Mouse (Mus musculus) heart, embryonic 16.5 days (tissue): ENCODE measurements at regions not wholly inside any gene's neighbourhood (a gene's known extent, or its start where the extent isn't known, plus 50 kb on each side); places are given as distances from the start of the nearest gene placed in this dataset.

Source experiments
- ATAC-seq: fragments of 200-750 bp; cut with Nextera tagmentation; replicated peaks from 2 replicates; pipeline ENCODE4 v1.8.0; 2017; ENCODE audit warnings: moderate number of reproducible peaks; ENCODE audit not compliant: insufficient read depth, low FRiP score; ENCODE audit errors: extremely low read depth
- H3K27ac ChIP-seq: fragments of 300-500 bp; sonication (generic); 2 replicates; pipeline ENCODE4 v1.5.1; 2014; ENCODE audit warnings: mild to moderate bottlenecking, low read length, control low read depth, moderate library complexity
- H3K27me3 ChIP-seq: fragments of 300-500 bp; sonication (generic); 2 replicates; pipeline ENCODE4 v1.6.1; 2014; ENCODE audit warnings: low read length, mixed read lengths; ENCODE audit not compliant: control insufficient read depth, insufficient read depth
- H3K36me3 ChIP-seq: fragments of 300-500 bp; sonication (generic); 2 replicates; pipeline ENCODE4 v1.6.1; 2014; ENCODE audit not compliant: control insufficient read depth, insufficient read depth
- H3K4me1 ChIP-seq: fragments of 300-500 bp; sonication (generic); 2 replicates; pipeline ENCODE4 v1.6.1; 2014; ENCODE audit warnings: low read length, mixed read lengths; ENCODE audit not compliant: control insufficient read depth, insufficient read depth
- H3K4me2 ChIP-seq: fragments of 300-500 bp; sonication (generic); 2 replicates; pipeline ENCODE4 v1.6.1; 2014; ENCODE audit warnings: low read depth, mild to moderate bottlenecking, control low read depth, low read length
- H3K4me3 ChIP-seq: fragments of 300-500 bp; sonication (generic); 2 replicates; pipeline ENCODE4 v1.5.1; 2014; ENCODE audit warnings: mild to moderate bottlenecking, control low read depth, low read length
- H3K9ac ChIP-seq: fragments of 300-500 bp; sonication (generic); 2 replicates; pipeline ENCODE4 v1.6.1; 2014; ENCODE audit warnings: low read length, control low read depth
- H3K9me3 ChIP-seq: fragments of 300-500 bp; sonication (generic); replicated peaks from 2 replicates; pipeline ENCODE4 v1.6.1; 2016; ENCODE audit warnings: low read length; ENCODE audit not compliant: control insufficient read depth
- WGBS: fragments of 180-500 bp; shearing (Covaris S2); extraction: QIAGEN DNeasy Blood & Tissue Kit; methylation state at CpG from one replicate; pipeline ENCODE4 v1.1.7; 2014; 5-methylcytosine and 5-hydroxymethylcytosine counted together

GRCm38 (mm10) chr4:31601536-31601935, 362.4 kb upstream of the Map3k7 start:
- no peak overlapping the region for H3K27ac ChIP-seq
- H3K9ac ChIP-seq: no peak overlapping the region
- no peaks in the 10 kb centered on the region for H3K9me3 ChIP-seq
- H3K4me2 ChIP-seq: no peak overlapping the region
- ATAC-seq: no peak
- 61% methylated on average over 8 of the region's 8 CpGs for whole genome bisulfite sequencing
- H3K36me3 ChIP-seq: no peaks in the 10 kb centered on the region
- H3K27me3 ChIP-seq: no peaks in the 10 kb centered on the region
- H3K4me3 ChIP-seq: no peak overlapping the region
- no peaks in the 10 kb centered on the region for H3K4me1 ChIP-seq

DNA sequence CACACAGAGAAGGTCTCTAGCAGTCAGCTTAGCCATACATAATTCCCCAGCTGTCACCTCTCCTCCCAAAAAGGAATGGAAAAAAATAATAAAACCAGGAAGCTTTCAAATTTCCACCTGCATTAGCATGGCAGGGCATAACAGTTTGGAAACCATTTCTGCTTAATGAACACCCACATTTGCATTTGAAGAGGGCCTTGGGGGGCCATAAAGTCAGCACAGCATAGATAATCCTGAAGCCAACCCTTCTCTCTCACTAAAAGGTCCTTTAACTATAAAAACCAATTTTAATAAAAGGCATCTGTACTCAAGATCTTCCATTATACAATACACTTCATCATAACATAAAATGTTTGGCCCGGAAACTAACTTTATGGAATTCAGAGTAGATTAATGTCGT, 360.1 kb upstream of the Map3k7 start:
- Histone ChIP-seq H3K27ac (no peak overlapping the region), H3K9ac (no peak overlapping the region), H3K4me3 (no peak overlapping the region), H3K4me1 (no peaks in the 10 kb centered on the region), H3K27me3 (no peaks in the 10 kb centered on the region), H3K36me3 (no peaks in the 10 kb centered on the region), H3K4me2 (no peak overlapping the region), H3K9me3 (no peaks in the 10 kb centered on the region)
- WGBS: 87% methylated on average over 2 of the region's 2 CpGs
- ATAC-seq: no peak

GRCm38 (mm10) chr4:31608811-31609210, 355.1 kb upstream of the Map3k7 start:
- Histone ChIP-seq H3K9me3 (no peaks in the 10 kb centered on the region), H3K4me2 (no peak overlapping the region), H3K9ac (no peak overlapping the region), H3K27ac (no peak overlapping the region), H3K4me1 (no peaks in the 10 kb centered on the region), H3K4me3 (no peak overlapping the region), H3K27me3 (no peaks in the 10 kb centered on the region), H3K36me3 (no peaks in the 10 kb centered on the region)
- no peak for ATAC-seq
- WGBS: 72% methylated on average over 8 of the region's 8 CpGs

DNA sequence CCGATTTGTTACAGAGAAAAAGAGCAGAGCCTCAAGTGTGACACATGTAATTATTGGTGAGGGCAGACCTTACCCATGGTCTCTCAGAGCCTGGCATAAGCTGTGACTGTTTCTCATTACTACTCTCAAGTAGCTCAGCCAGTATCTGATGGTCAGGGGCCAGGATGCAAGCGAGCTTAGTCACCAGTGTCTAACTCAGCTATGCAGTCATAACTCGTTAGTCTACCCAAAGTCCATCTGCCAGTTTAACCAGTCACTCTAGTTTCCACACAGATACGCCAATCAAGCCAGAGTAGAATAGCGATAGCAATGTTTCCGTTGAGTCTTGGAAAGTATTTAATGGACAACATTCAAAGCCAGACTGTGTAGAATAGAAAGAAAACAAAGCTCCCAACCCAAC, 354.3 kb upstream of the Map3k7 start:
- no peak for ATAC-seq
- Histone ChIP-seq H3K27me3 (no peaks in the 10 kb centered on the region), H3K9me3 (no peaks in the 10 kb centered on the region), H3K4me2 (no peak overlapping the region), H3K4me3 (no peak overlapping the region), H3K4me1 (no peaks in the 10 kb centered on the region), H3K27ac (no peak overlapping the region), H3K9ac (no peak overlapping the region), H3K36me3 (no peaks in the 10 kb centered on the region)
- WGBS: 81% methylated on average over 6 of the region's 6 CpGs

- Histone ChIP-seq H3K36me3 (no peaks in the 10 kb centered on the region), H3K9ac (no peak overlapping the region), H3K4me3 (no peak overlapping the region), H3K4me1 (no peaks in the 10 kb centered on the region), H3K9me3 (no peaks in the 10 kb centered on the region), H3K4me2 (no peak overlapping the region), H3K27ac (no peak overlapping the region), H3K27me3 (no peaks in the 10 kb centered on the region)
- WGBS: 53% methylated on average over 8 of the region's 8 CpGs
- no peak for ATAC-seq
Observed at GRCm38 (mm10) chr4:31612147-31612824, 351.6 kb upstream of the Map3k7 start.

DNA sequence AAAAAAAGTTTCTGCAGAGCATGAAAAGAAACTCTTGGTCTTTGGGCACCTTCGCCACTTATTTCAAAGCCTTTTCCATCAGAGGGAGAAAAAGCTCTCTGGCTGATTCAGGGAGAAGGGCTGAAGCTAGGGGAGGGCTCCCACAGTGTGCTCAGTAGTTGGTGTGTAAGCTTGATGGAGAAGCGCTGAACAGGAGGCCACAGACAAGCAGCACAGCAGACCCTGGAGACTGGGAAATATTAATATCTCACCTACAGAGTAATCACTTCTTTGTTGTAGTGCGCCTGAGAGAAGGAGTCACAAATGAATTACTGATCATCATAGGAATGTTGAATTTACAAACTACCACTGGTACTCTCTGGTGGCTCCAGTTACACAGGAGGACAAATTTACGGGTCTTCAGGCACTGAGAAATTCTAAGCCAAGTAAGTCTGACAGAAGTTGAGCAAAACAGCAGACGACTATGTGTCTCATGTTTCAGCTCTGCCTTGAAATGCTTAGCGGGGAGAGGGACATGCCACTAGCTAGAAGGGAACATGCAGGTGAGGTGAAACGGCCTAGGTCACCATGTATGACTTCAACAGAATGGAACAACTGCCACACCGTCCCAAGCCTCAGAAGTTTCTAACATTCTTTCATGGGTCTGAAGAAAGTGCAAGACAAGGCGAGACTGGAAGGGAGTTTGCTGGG, 350.9 kb upstream of the Map3k7 start:
- WGBS: 76% methylated on average over 9 of the region's 9 CpGs
- Histone ChIP-seq H3K9me3 (no peaks in the 10 kb centered on the region), H3K27me3 (no peaks in the 10 kb centered on the region), H3K4me3 (no peak overlapping the region), H3K9ac (no peak overlapping the region), H3K36me3 (no peaks in the 10 kb centered on the region), H3K4me1 (no peaks in the 10 kb centered on the region), H3K4me2 (no peak overlapping the region), H3K27ac (no peak overlapping the region)
- no peak for ATAC-seq

DNA sequence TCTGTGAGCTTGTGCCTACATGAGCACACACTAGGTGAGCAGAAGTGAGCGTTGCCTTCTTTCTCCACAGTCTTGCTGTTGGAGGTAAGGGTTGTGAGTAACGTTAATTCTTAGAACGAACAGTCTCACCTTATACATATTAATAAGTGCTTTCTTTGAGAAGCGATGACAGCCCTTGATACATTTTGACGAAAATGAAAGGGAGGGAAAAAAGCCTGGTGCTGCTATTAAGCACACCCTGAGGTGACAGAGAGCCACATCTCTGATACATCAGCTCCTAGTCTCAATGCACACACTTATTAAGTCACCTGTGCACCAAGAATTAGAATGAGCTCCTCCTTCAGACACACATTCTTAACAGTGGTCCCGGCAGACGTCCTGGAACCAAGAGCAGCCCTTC, 346.3 kb upstream of the Map3k7 start:
- no peaks in the 10 kb centered on the region for H3K27me3 ChIP-seq
- no peaks in the 10 kb centered on the region for H3K9me3 ChIP-seq
- H3K4me2 ChIP-seq: no peak overlapping the region
- ATAC-seq: no peak
- no peak overlapping the region for H3K4me3 ChIP-seq
- no peak overlapping the region for H3K9ac ChIP-seq
- WGBS: 70% methylated on average over 7 of the region's 7 CpGs
- no peak overlapping the region for H3K27ac ChIP-seq
- no peaks in the 10 kb centered on the region for H3K36me3 ChIP-seq
- no peaks in the 10 kb centered on the region for H3K4me1 ChIP-seq

- H3K9me3 ChIP-seq: no peaks in the 10 kb centered on the region
- no peaks in the 10 kb centered on the region for H3K4me1 ChIP-seq
- H3K4me2 ChIP-seq: no peak overlapping the region
- H3K9ac ChIP-seq: no peak overlapping the region
- H3K4me3 ChIP-seq: no peak overlapping the region
- WGBS: 47% methylated on average over 4 of the region's 4 CpGs
- no peak for ATAC-seq
- H3K27ac ChIP-seq: no peak overlapping the region
- H3K27me3 ChIP-seq: no peaks in the 10 kb centered on the region
- no peaks in the 10 kb centered on the region for H3K36me3 ChIP-seq
Observed at GRCm38 (mm10) chr4:31618026-31618425, 345.9 kb upstream of the Map3k7 start.

DNA sequence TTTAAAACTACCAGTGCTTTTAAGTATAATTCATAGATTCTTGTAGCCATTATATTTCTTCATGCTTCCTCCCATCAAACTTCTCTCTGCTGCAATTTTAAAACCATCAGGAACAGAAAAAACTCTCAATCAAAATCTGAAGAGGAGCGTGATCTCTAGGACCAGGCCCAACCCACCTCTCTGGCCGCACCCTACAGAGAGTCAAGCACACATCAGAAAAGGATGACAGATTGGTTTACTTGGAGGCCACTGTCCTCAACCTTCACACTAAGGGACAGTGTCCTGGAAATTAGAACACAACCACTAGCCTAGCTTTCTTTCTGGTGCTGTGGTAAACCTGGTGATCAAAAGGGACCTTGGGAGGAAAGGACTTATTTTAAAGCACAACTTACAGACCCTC, 342.7 kb upstream of the Map3k7 start:
- H3K4me3 ChIP-seq: no peak overlapping the region
- no peak overlapping the region for H3K27ac ChIP-seq
- ATAC-seq: no peak
- no peaks in the 10 kb centered on the region for H3K9me3 ChIP-seq
- no peak overlapping the region for H3K4me2 ChIP-seq
- no peaks in the 10 kb centered on the region for H3K36me3 ChIP-seq
- H3K27me3 ChIP-seq: no peaks in the 10 kb centered on the region
- 93% methylated on average over 2 of the region's 2 CpGs for WGBS
- no peak overlapping the region for H3K9ac ChIP-seq
- no peaks in the 10 kb centered on the region for H3K4me1 ChIP-seq
